Mouse (Mus musculus) kidney, postnatal 25 days (tissue): ENCODE measurements at regions not wholly inside any gene's neighbourhood (a gene's known extent, or its start where the extent isn't known, plus 50 kb on each side); places are given as distances from the start of the nearest gene placed in this dataset.
A peak's percentile ranks its signal among the peaks of the same experiment; 100 is the strongest.
"Not testable (repeated sequence)": the region's sequence is repeated elsewhere in the genome, so short reads cannot be mapped to it uniquely, and the experiment has no call there.

ENCODE experiments used
- DNase-seq, 2 experiments: peaks; one replicate each; pipeline ENCODE4 v3.0.0; 2021; ENCODE audit warnings: mixed read lengths in 2 of 2

- no peak for DNase-seq
Observed at GRCm38 (mm10) chr2:166316409-166316916, 161.0 kb upstream of the Sulf2 start.

GRCm38 (mm10) chr2:166310438-166310837 lies 155.0 kb upstream of the Sulf2 start:
- DNase-seq = no peak

- no peak for DNase-seq
Observed at GRCm38 (mm10) chr2:166309882-166310281, 154.4 kb upstream of the Sulf2 start.

- DNase-seq = no peak
Observed at GRCm38 (mm10) chr2:166307551-166307950, 152.1 kb upstream of the Sulf2 start.

GRCm38 (mm10) chr2:166305044-166306002 lies 149.9 kb upstream of the Sulf2 start:
- DNase-seq = no peak

GRCm38 (mm10) chr2:166303854-166304253 lies 148.4 kb upstream of the Sulf2 start:
- no peak for DNase-seq

GRCm38 (mm10) chr2:166301161-166301560 lies 145.7 kb upstream of the Sulf2 start:
- peak; percentile 82 to 90 for DNase-seq

- DNase-seq = no peak
Observed at GRCm38 (mm10) chr2:166294672-166295071, 139.2 kb upstream of the Sulf2 start.

- DNase-seq = no peak
Observed at GRCm38 (mm10) chr2:166292987-166293386, 137.5 kb upstream of the Sulf2 start.

GRCm38 (mm10) chr2:166291266-166291665 lies 135.8 kb upstream of the Sulf2 start:
- peak in 1 of 2 experiments; percentile 45 for DNase-seq

GRCm38 (mm10) chr2:166290826-166291225 lies 135.4 kb upstream of the Sulf2 start:
- DNase-seq = no peak

- DNase-seq = no peak
Observed at GRCm38 (mm10) chr2:166289198-166289597, 133.7 kb upstream of the Sulf2 start.

- DNase-seq = not testable (repeated sequence)
Observed at GRCm38 (mm10) chr2:166281137-166281536, 125.7 kb upstream of the Sulf2 start.

GRCm38 (mm10) chr2:166280651-166281127 lies 125.2 kb upstream of the Sulf2 start:
- DNase-seq = no peak

- no peak for DNase-seq
Observed at GRCm38 (mm10) chr2:166279676-166280075, 124.2 kb upstream of the Sulf2 start.

- DNase-seq = no peak
Observed at GRCm38 (mm10) chr2:166275398-166275797, 119.9 kb upstream of the Sulf2 start.

- DNase-seq = no peak
Observed at GRCm38 (mm10) chr2:166274016-166274346, 118.5 kb upstream of the Sulf2 start.

GRCm38 (mm10) chr2:166273312-166274015 lies 118.0 kb upstream of the Sulf2 start:
- DNase-seq = peak; percentile 85 to 88

- DNase-seq = no peak
Observed at GRCm38 (mm10) chr2:166272841-166273240, 117.4 kb upstream of the Sulf2 start.

GRCm38 (mm10) chr2:166272190-166272543 lies 116.7 kb upstream of the Sulf2 start:
- DNase-seq = no peak

GRCm38 (mm10) chr2:166271373-166272189 lies 116.1 kb upstream of the Sulf2 start:
- no peak for DNase-seq

- DNase-seq = no peak
Observed at GRCm38 (mm10) chr2:166270007-166270406, 114.5 kb upstream of the Sulf2 start.

- no peak for DNase-seq
Observed at GRCm38 (mm10) chr2:166266915-166267314, 111.5 kb upstream of the Sulf2 start.
